Mouse (Mus musculus): ENCODE measurements around the gene Gm49368.
"Not testable (repeated sequence)": the region's sequence is repeated elsewhere in the genome, so short reads cannot be mapped to it uniquely, and the experiment has no call there.

Gm49368 gene

GRCm38 (mm10) chr7:128128741-128129720 is 66.5 kb downstream of the Gm49368 start, which contains the start of gene Itgax:
Gene Itgax, plus strand, starts transcription at chr7:128129547.
- no peak for DNase-seq (ENCODE audit: low read depth, low spot score)

DNA sequence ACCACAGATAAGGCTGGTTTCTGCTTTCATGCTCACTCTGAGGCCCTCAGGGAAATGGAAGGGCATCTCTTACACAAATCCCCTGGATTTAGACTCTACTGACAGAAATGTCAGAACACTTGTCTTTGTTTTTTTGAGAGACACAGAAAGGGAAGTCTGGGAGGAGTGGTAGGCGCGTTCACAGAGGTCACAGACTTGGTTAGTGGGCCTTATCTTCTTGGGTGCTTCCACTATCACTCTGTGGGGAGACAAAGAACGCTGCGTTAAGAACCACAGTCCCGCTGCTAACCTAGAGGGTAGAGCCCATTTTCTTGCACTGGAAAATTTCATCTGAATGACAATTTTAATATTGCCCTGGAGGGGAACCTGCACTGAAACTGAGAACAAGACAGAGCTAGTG is 69.7 kb downstream of the Gm49368 start:
- no peak for DNase-seq (ENCODE audit: low read depth, low spot score)

DNA sequence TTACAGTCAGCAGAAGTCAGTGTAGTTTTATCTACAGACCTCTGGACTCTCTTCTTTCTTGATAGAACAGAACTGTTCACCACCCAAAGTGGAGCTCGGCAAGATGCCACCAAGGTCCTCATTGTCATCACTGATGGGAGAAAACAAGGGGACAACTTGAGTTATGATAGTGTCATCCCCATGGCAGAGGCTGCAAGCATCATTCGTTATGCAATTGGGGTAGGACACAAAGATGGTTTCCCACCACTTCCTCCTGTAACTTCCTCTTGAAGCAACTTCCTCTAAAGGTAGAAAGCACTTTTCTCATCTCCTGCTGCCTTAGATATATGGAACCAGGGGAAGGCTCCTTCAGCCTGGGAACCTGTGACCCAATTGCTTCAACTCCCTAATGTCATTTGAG is 71.1 kb downstream of the Gm49368 start:
- peak; percentile 18 for DNase-seq (ENCODE audit: low read depth, low spot score)

- no peak for DNase-seq (ENCODE audit: low read depth, low spot score)
Measured at GRCm38 (mm10) chr7:128136927-128137326, 74.4 kb downstream of the Gm49368 start.

DNA sequence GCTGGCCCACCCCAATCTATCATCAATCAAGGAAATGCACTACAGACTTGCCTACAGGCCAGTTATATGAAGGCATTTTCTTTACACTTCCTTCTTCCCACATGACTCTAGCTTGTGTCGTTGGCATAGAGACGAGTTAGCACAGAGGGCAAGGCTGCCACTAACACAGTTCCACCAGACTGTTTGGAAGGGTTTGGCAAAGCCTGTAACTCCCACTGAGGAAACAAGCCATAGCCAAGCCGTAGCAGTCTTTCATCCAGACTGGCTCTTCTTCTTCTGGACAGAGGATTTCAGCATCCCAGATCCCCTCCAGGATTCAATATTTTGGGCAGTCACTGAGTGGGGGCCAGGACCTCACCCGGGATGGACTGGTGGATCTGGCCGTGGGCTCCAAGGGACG is 77.1 kb downstream of the Gm49368 start:
- DNase-seq (ENCODE audit: low read depth, low spot score), result no peak

DNA sequence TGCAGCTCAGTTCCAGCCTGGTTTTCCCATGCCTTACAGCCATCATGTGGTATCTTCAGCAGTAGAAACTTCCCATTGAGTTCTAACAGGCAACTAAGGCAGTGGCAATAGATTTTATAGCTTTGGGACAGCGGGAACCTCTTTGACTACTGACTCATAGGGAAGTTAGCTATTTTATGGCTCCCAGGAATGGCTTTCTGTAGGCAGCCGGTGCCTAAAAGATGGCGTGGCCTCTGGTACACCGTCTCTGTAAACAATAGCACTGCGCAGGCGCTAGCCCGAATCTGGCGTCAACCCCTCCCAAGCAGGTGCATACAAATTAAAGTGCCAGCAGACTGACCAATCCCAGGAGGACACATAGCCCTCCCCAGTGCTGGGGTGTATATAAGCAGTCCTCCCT is 88.5 kb downstream of the Gm49368 start:
- no peak for DNase-seq (ENCODE audit: low read depth, low spot score)

- DNase-seq (ENCODE audit: low read depth, low spot score), result no peak
Measured at GRCm38 (mm10) chr7:128154076-128154475, 91.6 kb downstream of the Gm49368 start, which contains the start of gene Itgad. Gene Itgad, plus strand, starts transcription at chr7:128154376.

GRCm38 (mm10) chr7:128154924-128155323 is 92.4 kb downstream of the Gm49368 start:
- DNase-seq (ENCODE audit: low read depth, low spot score), result no peak

DNA sequence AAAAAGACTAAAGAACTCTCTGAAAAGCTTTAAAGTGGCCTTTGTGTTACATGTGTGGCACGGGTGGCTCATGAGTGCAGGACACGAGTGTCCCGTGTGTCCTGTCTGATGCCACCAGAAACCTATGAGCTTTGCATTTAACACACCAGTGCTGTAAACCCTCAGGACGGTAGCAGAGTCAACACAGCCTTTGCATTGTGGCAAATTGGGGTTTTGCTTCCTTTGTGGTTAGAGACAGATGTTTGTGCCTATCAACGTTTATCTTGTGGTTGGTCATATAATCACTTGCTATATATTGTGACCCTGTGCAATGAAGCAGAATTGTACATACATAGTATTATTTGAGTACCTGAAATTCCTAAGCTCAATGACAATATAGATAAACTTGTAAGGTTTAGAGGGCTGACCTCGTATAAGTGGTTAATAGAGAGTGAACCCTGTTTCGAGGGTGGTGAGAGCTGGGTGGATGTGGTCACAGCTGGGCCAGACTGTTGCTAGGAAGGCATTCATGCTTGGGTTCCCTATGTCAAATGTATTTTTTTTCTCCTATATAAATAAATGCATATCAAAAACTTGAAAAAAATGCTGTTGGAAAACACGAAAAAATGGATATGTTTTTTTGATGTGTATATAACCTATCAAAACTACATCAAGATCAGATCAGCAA is 96.3 kb downstream of the Gm49368 start:
- not testable (repeated sequence) for DNase-seq (ENCODE audit: low read depth, low spot score)

DNA sequence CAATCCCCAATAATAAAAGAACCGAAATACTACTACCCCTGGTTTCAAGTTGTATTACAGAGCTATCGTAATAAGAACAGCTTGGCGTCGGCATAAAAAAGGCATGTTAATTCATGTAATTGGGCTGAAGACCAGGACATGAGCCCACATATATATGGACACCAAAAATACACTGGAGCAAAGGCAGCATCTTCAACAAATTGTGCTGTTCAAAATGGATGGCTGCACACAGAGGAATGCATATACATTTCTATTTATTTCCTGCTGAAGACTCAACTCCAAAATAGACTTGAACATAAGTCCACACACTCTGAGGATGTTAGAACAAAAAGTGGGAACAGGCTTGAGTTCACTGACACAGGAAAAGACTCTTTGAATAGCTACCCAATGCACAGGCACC is 101.5 kb downstream of the Gm49368 start:
- no peak for DNase-seq (ENCODE audit: low read depth, low spot score)

DNA sequence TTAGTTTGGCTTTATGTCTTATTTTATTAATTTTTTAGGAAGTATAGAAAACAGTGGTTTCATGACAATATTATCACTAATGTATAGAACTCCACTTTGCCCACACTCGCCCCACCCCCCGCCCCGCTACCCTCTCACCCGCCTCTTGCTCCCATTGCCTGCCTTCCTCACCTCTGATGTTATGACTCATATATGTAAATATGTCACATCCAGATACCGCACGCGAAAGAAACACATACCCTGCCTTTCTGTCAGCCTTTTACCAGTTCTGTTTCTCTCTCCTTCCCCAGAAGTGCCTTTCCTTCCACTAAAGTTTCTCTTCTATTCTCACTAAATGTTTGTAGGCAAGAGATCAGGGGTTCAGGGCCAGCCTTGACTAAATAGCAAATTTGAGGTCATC is 103.9 kb downstream of the Gm49368 start:
- DNase-seq (ENCODE audit: low read depth, low spot score), result no peak

- no peak for DNase-seq (ENCODE audit: low read depth, low spot score)
Measured at GRCm38 (mm10) chr7:128169996-128170395, 107.5 kb downstream of the Gm49368 start.
